Mouse (Mus musculus): ENCODE results near the gene Kif21b.
A peak's percentile ranks its signal among the peaks of the same experiment; 100 is the strongest.

The Kif21b gene

GRCm38 (mm10) chr1:136128944-136129589 lies 2.1 kb upstream of the Kif21b start:
- DNase-seq (ENCODE audit: low spot score in 2 of 2): no peak

- DNase-seq (ENCODE audit: low spot score in 2 of 2): no peak
Observed at GRCm38 (mm10) chr1:136130107-136130506, 1.1 kb upstream of the Kif21b start.

DNA sequence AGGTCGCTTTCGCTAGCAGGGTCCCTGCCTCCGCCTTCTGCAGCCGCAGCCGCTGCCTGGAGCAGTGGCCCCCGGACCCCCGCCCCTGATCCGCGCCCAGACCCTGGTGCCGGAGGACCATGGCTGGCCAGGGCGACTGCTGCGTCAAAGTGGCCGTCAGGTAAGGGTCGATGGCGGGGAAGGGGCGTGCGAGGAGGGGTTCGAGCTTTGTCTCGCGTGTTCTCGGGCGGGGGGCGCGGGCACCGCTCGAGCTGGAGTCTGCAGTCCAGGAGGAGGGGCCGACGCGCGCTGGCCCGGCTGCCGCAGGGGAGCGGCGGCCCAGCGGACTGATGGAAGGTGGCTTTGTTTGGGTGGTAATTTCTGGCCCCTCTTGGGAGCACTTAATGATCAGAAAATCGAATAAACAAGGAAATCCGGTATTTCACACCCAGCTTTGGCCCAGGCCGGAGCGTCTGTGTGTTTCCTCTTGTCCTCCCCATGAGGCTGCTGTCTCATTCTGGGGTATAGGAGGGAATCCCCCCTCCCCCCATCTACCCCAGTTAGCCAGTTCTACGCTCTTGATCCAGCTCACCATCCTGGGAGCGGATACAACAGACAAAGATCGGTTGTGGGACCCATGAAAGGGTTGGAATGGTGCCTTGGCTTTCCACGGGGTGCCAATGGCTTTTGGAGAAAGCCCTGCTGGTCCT lies 558 bp downstream of the Kif21b start:
- peak in 1 of 2 experiments; percentile 64 for DNase-seq (ENCODE audit: low spot score in 2 of 2)

DNA sequence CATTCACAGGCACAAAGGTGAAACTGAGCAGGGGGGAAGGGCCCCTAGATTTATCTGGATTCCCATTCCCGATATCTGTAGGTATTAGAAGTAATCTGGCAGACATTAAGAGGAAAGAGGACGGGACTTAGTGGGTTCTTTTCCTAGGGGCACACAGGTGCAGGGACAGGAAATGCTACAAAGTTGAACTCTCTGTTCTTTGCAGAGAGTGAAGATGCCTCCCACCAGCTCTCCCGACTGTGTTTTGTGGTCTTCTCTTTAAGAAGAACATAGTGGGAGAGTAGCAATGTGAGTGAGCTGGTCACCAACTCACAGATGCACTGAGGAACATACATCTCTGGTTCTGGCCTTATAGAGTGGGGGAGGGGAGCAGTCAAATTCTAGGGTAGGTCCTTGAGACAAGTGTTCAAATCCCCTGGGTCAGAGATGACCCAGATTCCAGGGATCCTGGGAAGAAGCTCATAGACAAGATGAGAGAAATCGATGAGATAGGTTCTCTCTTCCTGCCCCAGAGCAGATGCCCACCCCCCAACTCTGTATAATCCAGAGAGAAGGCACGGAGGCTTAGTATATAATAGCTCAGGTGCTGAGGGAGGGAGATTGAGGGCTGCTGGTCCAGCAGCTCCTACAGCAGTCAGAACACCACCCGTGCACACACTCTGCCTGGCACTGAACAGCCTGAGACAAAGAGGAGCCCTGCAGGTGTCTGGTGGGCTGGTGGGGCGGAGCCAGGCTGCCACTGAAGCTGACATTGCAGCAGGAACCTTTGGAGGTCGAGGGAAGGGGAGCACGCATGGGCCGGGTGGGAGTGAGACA lies 1.4 kb downstream of the Kif21b start:
- no peak for DNase-seq (ENCODE audit: low spot score in 2 of 2)

GRCm38 (mm10) chr1:136133570-136134240 lies 2.5 kb downstream of the Kif21b start:
- peak in 1 of 2 experiments; percentile 64 for DNase-seq (ENCODE audit: low spot score in 2 of 2)

DNA sequence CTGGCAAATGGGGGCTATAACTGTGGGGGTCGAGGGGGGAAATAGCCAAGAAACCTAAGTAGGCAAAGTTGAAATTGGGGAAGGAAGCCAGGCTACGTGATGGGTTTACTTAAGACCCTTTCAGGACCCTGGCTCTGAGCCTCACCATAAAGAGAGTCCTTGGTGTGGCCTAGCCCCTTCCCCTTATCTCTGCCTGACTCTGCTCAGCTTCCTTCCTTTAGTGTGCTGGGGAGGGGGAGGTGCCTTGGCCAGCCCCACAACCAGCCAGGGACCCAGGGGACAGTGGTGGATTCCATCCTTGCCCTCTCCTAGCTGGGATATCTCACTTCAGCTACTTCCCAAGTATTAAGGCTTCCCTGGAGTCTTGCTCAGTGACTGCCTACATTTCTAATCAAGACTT lies 3.4 kb downstream of the Kif21b start:
- no peak for DNase-seq (ENCODE audit: low spot score in 2 of 2)

DNA sequence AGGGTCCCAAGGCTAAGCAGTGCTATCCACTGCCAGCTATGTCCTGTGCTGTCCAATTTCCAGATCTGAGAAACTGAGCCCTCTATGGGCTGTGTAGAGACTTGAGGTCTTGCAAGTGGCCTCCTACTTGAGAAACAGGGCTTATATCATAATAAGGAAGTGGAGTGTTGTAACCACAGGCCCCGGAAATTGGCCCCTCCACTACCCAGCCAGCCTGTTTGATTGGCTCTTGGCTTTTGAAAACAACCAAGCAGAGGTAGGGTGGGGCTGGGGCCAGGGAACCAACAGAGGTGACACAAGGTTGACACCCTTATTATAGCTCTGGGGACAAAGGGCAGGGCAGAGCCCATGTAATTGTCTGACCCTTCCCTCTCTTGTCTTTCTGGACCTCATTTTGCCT lies 3.9 kb downstream of the Kif21b start:
- no peak for DNase-seq (ENCODE audit: low spot score in 2 of 2)

GRCm38 (mm10) chr1:136135777-136136444 lies 4.7 kb downstream of the Kif21b start:
- DNase-seq (ENCODE audit: low spot score in 2 of 2): no peak

DNA sequence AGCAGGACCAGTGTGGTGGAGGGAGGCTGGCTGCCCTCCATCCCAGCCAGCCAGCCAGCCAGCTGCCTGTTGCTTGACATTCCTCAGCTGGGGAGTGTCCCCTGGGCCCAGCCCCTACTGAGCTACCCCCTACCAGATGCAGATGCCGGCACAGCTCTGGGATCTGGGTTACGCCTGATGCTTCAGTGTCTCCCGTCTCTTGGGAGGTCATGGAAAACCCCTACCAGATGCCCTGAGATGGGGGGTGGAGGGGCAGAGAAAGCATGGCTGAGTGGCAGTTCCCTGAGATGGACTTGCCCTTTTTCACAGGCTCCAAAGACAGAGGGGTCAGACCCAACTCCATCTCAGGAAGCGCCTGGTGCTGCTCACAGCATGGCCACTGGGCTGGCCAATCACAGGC lies 5.4 kb downstream of the Kif21b start:
- no peak for DNase-seq (ENCODE audit: low spot score in 2 of 2)

DNA sequence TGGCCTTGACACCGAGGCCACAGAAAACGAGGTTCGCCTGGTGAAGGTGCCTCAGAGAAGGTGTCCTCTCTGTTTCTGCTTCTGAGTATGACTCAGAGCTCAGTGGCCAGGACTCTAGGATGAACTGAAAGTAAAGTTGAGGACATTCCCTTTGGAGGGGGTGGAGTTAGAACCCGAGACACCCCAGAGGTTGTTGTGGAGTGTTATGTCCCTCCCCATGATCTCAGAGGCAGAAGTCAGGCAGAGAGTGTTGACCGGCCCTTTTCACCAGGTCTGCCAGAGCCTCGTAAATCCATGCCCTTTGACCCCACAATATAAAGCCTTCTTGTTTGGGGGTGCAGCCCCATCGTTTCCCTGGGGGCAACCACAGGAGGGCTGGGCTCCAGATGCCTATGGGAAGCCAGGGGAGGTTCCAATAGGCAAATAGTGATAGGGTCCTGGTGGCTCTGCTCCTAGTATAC lies 5.9 kb downstream of the Kif21b start:
- no peak for DNase-seq (ENCODE audit: low spot score in 2 of 2)

- DNase-seq (ENCODE audit: low spot score in 2 of 2): peak in 1 of 2 experiments; percentile 59
Observed at GRCm38 (mm10) chr1:136137575-136137974, 6.4 kb downstream of the Kif21b start.

- no peak for DNase-seq (ENCODE audit: low spot score in 2 of 2)
Observed at GRCm38 (mm10) chr1:136138191-136138830, 7.1 kb downstream of the Kif21b start.

DNA sequence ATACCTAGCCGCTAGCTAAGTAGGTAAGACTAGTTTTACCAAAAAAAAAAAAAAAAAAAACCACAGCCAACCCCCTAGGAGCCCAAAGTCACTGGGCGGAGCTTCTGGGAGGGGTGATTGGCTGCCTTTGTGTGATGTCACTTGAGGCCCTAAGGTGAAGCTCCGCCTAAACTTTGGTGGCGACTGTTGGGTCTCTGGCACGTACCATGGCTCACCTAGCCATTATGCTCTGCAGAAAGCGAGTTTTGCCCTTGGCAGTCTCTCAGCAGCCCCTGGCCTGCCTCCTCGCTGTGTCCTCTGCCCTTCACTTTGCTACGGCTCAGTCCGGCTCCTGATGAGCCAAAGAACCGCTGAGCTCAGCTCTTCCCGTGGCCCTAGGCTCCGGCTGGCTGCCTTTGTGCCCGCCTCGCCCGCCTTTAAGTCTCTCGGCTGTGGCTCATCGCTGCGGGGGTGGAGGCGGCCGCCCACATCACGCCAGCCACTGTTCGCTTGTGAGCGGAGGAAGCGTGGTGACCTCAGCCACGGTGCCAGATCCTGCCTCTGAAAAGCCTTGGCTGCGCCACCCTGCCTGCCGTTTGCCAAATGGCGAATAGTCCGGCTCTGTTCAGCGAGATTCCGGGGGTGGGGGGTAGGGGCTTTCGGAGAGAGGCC lies 8.9 kb downstream of the Kif21b start:
- peak; percentile 56 to 81 for DNase-seq (ENCODE audit: low spot score in 2 of 2)

GRCm38 (mm10) chr1:136141176-136141950 lies 10.2 kb downstream of the Kif21b start:
- no peak for DNase-seq (ENCODE audit: low spot score in 2 of 2)

- DNase-seq (ENCODE audit: low spot score in 2 of 2): no peak
Observed at GRCm38 (mm10) chr1:136142336-136142735, 11.1 kb downstream of the Kif21b start.

GRCm38 (mm10) chr1:136143514-136143913 lies 12.3 kb downstream of the Kif21b start:
- no peak for DNase-seq (ENCODE audit: low spot score in 2 of 2)

DNA sequence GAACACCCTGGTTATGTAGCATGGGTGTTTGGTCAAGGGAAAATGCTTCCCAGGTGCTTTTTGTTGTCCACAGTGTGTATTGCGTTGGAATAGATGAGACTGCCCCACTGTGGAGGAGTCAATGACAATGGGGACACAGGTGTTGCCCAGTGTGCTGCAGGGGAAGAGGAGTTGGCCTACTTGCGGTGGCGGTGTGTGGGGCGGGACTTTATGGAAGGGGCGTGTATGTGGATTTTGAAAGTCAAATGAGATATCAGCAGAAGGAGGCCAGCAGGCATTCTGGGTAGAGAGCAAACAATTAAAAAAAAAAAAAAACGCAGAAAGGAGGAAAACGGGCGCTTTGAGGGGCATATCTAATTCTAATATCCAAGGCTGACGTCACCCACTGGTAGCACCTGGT lies 18.5 kb downstream of the Kif21b start:
- DNase-seq (ENCODE audit: low spot score in 2 of 2): no peak

GRCm38 (mm10) chr1:136151371-136151770 lies 20.2 kb downstream of the Kif21b start:
- no peak for DNase-seq (ENCODE audit: low spot score in 2 of 2)

DNA sequence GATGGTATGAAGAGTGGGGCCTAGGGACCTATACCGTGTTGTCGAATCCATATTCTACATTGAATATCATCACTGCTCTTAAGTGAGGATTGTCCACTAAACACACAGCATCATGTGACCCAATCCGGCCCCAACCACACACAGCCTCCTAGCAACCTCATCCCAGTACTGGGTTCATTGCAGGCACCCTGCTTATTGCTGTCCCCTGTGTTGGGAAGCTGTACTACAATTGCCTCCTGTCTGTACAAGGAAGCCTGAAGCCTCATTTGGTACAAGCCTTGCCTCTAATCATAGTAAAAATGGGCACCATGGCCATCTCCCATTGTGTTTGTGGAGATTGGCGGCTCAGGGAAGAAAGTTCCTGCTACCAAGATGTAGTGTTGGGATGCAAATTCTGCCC lies 25.1 kb downstream of the Kif21b start:
- DNase-seq (ENCODE audit: low spot score in 2 of 2): no peak

- no peak for DNase-seq (ENCODE audit: low spot score in 2 of 2)
Observed at GRCm38 (mm10) chr1:136156951-136157350, 25.8 kb downstream of the Kif21b start.
